Mouse (Mus musculus): ENCODE data around the gene Irf3.

DNA sequence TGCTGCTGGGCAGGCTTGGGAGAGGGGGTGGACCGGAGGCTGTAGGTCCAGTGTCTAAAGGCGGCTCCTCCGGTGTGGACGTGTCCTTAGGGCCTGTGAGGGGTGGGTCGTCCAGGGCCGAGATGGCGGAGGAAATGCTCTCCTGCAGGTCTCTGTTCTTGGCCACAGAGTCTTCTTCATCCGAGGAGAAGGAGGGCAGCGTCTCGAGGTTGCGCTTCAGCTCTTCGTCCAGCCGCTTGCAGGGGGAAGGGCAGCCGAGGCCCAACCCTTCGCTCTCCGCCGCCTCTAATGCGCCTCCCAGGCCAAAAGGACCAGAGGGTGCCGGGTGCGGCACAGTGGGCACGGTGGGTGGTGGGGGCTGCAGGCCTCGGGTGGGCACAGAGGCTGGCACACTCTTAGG is 48.3 kb downstream of the Irf3 start:
- TF ChIP-seq CHD2 (IDR thresholded peaks at IDR 0.05; ENCODE audit: low read depth, low read length) (no peak), ZNF384 (IDR thresholded peaks at IDR 0.05; ENCODE audit: low read depth, low read length) (no peak), MAFK (IDR thresholded peaks at IDR 0.05; ENCODE audit: insufficient read depth, low read depth, low read length) (no peak), HCFC1 (IDR thresholded peaks at IDR 0.05; ENCODE audit: borderline replicate concordance, insufficient read depth, low read length) (no peak)
